Mouse (Mus musculus): ENCODE results near the gene Gast. TPM values are rescaled to one million over a fixed set of nuclear protein-coding genes. Genes with fewer than 3 reads are reported as not detected.

The Gast gene
- polyA plus RNA-seq, 1 experiment from 2014 or later = not detected

DNA sequence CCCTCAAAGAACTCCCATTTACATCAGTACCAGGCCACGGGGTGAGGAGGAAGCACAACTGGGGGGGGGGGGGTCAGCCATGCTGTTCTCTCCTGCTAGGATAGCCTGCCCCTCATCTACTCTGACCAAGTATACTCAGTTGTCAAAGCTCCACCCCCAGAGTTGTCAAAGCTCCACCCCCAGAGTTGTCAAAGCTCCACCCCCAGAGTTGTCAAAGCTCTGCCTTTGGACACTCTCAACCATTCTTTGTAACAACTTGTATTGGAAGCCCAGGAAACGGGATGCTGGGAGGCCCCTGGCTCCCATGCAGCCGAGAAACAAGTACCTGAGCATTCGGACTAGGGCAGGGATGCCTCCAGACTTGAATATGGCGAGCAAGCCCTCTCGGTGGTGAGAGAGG lies 48.5 kb downstream of the Gast start:
- H3K27me3 ChIP-seq (replicated peaks; ENCODE audit: control insufficient read depth, insufficient read depth, low read length) = no peaks in the 10 kb centered on the region
- ATAC-seq = no peak
- H3K27ac ChIP-seq (ENCODE audit: low read depth, low read length) = no peak overlapping the region
- H3K9ac ChIP-seq (ENCODE audit: low read depth, low read length) = no peak overlapping the region
- no peak overlapping the region for H3K4me3 ChIP-seq (ENCODE audit: low read length)
- peaks cover 52% of the 10 kb centered on the region for H3K36me3 ChIP-seq (ENCODE audit: control insufficient read depth, insufficient read depth, low read length)
- H3K4me2 ChIP-seq (ENCODE audit: low read length) = no peak overlapping the region
- no peaks in the 10 kb centered on the region for H3K9me3 ChIP-seq (ENCODE audit: control insufficient read depth, low read length)
- peaks cover under 1% of the 10 kb centered on the region; the same call in 1 of the 2 replicates for H3K4me1 ChIP-seq (ENCODE audit: control insufficient read depth, insufficient read depth, low read depth, low read length)
- 91% methylated on average over 6 of the region's 6 CpGs for WGBS

DNA sequence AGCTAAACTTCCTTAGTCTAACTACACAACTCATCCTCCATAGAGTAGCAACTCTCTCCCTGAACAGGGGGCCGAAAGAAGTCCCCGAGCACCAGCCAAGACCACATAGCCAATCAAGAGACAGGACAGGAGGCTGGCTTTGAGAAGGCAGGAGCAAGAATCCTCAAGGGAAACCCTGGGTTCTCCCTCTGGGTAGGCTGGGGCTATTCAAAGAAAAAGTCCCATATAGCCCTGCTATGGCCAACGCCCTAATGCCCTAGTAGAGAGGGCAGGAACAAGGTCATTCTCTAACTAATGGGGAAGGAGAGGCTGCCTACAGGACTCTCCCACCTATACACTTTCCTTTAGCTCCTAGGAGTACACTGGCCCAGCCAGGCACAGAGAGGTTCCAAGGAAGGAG lies 50.8 kb downstream of the Gast start:
- Histone ChIP-seq H3K27ac (ENCODE audit: low read depth, low read length) (no peak overlapping the region), H3K9ac (ENCODE audit: low read depth, low read length) (no peak overlapping the region), H3K4me1 (ENCODE audit: control insufficient read depth, insufficient read depth, low read depth, low read length) (peaks cover 9% of the 10 kb centered on the region), H3K4me3 (ENCODE audit: low read length) (no peak overlapping the region), H3K27me3 (replicated peaks; ENCODE audit: control insufficient read depth, insufficient read depth, low read length) (no peaks in the 10 kb centered on the region), H3K4me2 (ENCODE audit: low read length) (no peak overlapping the region), H3K9me3 (ENCODE audit: control insufficient read depth, low read length) (no peaks in the 10 kb centered on the region), H3K36me3 (ENCODE audit: control insufficient read depth, insufficient read depth, low read length) (peaks cover 35% of the 10 kb centered on the region)
- ATAC-seq = no peak
- WGBS = 95% methylated on average over 3 of the region's 3 CpGs

DNA sequence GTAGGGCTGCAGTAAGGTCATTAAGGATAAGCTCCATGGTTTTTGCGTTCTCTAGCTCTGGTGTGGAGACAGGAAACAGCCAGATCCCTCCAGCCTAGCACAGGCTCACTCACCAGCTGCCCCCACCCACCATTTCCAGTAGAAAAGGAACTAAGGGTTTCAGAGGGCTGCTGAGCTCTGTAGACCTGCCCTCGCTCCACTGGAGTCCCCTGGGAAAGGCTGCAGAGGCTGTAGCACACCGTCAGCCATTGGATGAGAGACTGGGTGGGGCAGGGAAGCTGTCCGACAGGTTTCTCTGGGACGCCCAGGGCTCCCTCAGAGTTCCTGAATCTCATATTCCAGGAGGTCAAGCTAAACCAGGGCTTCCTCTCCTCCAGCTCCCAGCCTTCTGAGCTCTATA lies 52.4 kb downstream of the Gast start:
- peaks cover 16% of the 10 kb centered on the region for H3K4me1 ChIP-seq (ENCODE audit: control insufficient read depth, insufficient read depth, low read depth, low read length)
- WGBS = 52% methylated on average over 5 of the region's 5 CpGs
- no peaks in the 10 kb centered on the region for H3K27me3 ChIP-seq (replicated peaks; ENCODE audit: control insufficient read depth, insufficient read depth, low read length)
- H3K36me3 ChIP-seq (ENCODE audit: control insufficient read depth, insufficient read depth, low read length) = peaks cover 31% of the 10 kb centered on the region
- H3K27ac ChIP-seq (ENCODE audit: low read depth, low read length) = no peak overlapping the region
- no peak overlapping the region for H3K4me3 ChIP-seq (ENCODE audit: low read length)
- H3K9ac ChIP-seq (ENCODE audit: low read depth, low read length) = no peak overlapping the region
- no peaks in the 10 kb centered on the region for H3K9me3 ChIP-seq (ENCODE audit: control insufficient read depth, low read length)
- no peak for ATAC-seq
- no peak overlapping the region for H3K4me2 ChIP-seq (ENCODE audit: low read length)

Other genes starting within 250 kb of the Gast start
- not detected in 2 replicates for gene Krt32, start 246.2 kb upstream of the Gast start, polyA plus RNA-seq (2015; fragmentation: Nextera tagmentation; extraction: Ambion mirVana)
- not detected in 2 replicates for gene Krt35, start 238.2 kb upstream of the Gast start, polyA plus RNA-seq (2015; fragmentation: Nextera tagmentation; extraction: Ambion mirVana)
- gene Krt36, start 228.8 kb upstream of the Gast start, polyA plus RNA-seq (2015; fragmentation: Nextera tagmentation; extraction: Ambion mirVana) = not detected in 2 replicates
- 0.09 and 0.26 TPM in 2 replicates for gene Krt13, start 212.8 kb upstream of the Gast start, polyA plus RNA-seq (2015; fragmentation: Nextera tagmentation; extraction: Ambion mirVana)
- gene Krt15, start 198.5 kb upstream of the Gast start, polyA plus RNA-seq (2015; fragmentation: Nextera tagmentation; extraction: Ambion mirVana) = 0.69 and 1.0 TPM in 2 replicates
- 2.3 and 3.0 TPM in 2 replicates for gene Krt19, start 185.7 kb upstream of the Gast start, polyA plus RNA-seq (2015; fragmentation: Nextera tagmentation; extraction: Ambion mirVana)
- gene Krt9, start 141.2 kb upstream of the Gast start, polyA plus RNA-seq (2015; fragmentation: Nextera tagmentation; extraction: Ambion mirVana) = 0.08 TPM in 1 of 2 replicates, not detected in the other
- gene Krt14, start 126.9 kb upstream of the Gast start, polyA plus RNA-seq (2015; fragmentation: Nextera tagmentation; extraction: Ambion mirVana) = 0.55 TPM in 1 of 2 replicates, not detected in the other
- gene Krt16, start 85.5 kb upstream of the Gast start, polyA plus RNA-seq (2015; fragmentation: Nextera tagmentation; extraction: Ambion mirVana) = not detected in 2 replicates
- 0.36 and 0.70 TPM in 2 replicates for gene Krt17, start 73.4 kb upstream of the Gast start, polyA plus RNA-seq (2015; fragmentation: Nextera tagmentation; extraction: Ambion mirVana)
- gene Krt42, start 64.5 kb upstream of the Gast start, polyA plus RNA-seq (2015; fragmentation: Nextera tagmentation; extraction: Ambion mirVana) = not detected in 2 replicates
- gene Eif1, start 14.5 kb upstream of the Gast start, polyA plus RNA-seq (2015; fragmentation: Nextera tagmentation; extraction: Ambion mirVana) = 1,208 and 1,248 TPM in 2 replicates
- gene Hap1, start 21.7 kb downstream of the Gast start, polyA plus RNA-seq (2015; fragmentation: Nextera tagmentation; extraction: Ambion mirVana) = 316 and 333 TPM in 2 replicates
- gene Jup, start 63.4 kb downstream of the Gast start, polyA plus RNA-seq (2015; fragmentation: Nextera tagmentation; extraction: Ambion mirVana) = 68.8 and 77.7 TPM in 2 replicates
- gene P3h4, start 80.4 kb downstream of the Gast start, polyA plus RNA-seq (2015; fragmentation: Nextera tagmentation; extraction: Ambion mirVana) = 21.5 and 25.5 TPM in 2 replicates
- 29.2 and 33.1 TPM in 2 replicates for gene Fkbp10, start 81.3 kb downstream of the Gast start, polyA plus RNA-seq (2015; fragmentation: Nextera tagmentation; extraction: Ambion mirVana)
- gene Nt5c3b, start 107.4 kb downstream of the Gast start, polyA plus RNA-seq (2015; fragmentation: Nextera tagmentation; extraction: Ambion mirVana) = 127 TPM in 2 replicates
- gene Klhl10, start 107.5 kb downstream of the Gast start, polyA plus RNA-seq (2015; fragmentation: Nextera tagmentation; extraction: Ambion mirVana) = 0.75 and 1.2 TPM in 2 replicates
- gene Klhl11, start 138.3 kb downstream of the Gast start, polyA plus RNA-seq (2015; fragmentation: Nextera tagmentation; extraction: Ambion mirVana) = 9.1 and 10.4 TPM in 2 replicates
- gene Acly, start 193.6 kb downstream of the Gast start, polyA plus RNA-seq (2015; fragmentation: Nextera tagmentation; extraction: Ambion mirVana) = 215 and 253 TPM in 2 replicates
- gene Ttc25, start 211.2 kb downstream of the Gast start, polyA plus RNA-seq (2015; fragmentation: Nextera tagmentation; extraction: Ambion mirVana) = 2.2 and 2.5 TPM in 2 replicates
- gene Cnp, start 240.5 kb downstream of the Gast start, polyA plus RNA-seq (2015; fragmentation: Nextera tagmentation; extraction: Ambion mirVana) = 72.6 and 85.0 TPM in 2 replicates